Mouse (Mus musculus): ENCODE data around the gene Tsc22d2. TPM values are rescaled to one million over a fixed set of nuclear protein-coding genes. Genes with fewer than 3 reads are reported as not detected.

Gene Tsc22d2
- polyA plus RNA-seq (2016; fragmentation: Nextera tagmentation; extraction: Ambion mirVana) = 8.0 and 8.4 TPM in 2 replicates

GRCm38 (mm10) chr3:58414234-58414938 is at the start of gene Tsc22d2:
Gene Tsc22d2, plus strand, starts transcription at chr3:58414715.
- Histone ChIP-seq H3K4me3 (peak within 1 kb of the TSS; percentile 98), H3K27ac (peak within 1 kb of the TSS; percentile 99), H3K4me1 (peaks cover 20% of the 10 kb centered on the region), H3K27me3 (ENCODE audit: low read depth, poor library complexity, severe bottlenecking) (no peaks in the 10 kb centered on the region), H3K9me3 (replicated peaks) (no peaks in the 10 kb centered on the region), H3K36me3 (peaks cover 9% of the 10 kb centered on the region)
- DNase-seq (ENCODE audit: low spot score) = peak; percentile 98
- under 1% methylated on average over 51 of the region's 52 CpGs for WGBS

- H3K27ac ChIP-seq = no peak overlapping the region
Observed at GRCm38 (mm10) chr3:58366756-58367155, 47.8 kb upstream of the Tsc22d2 start.

GRCm38 (mm10) chr3:58370811-58371210 is 43.7 kb upstream of the Tsc22d2 start:
- DNase-seq (ENCODE audit: low spot score) = no peak
- WGBS = 92% methylated on average over 2 of the region's 2 CpGs
- Histone ChIP-seq H3K4me1 (peaks cover 10% of the 10 kb centered on the region), H3K4me3 (no peak overlapping the region), H3K36me3 (no peaks in the 10 kb centered on the region), H3K27ac (no peak overlapping the region), H3K27me3 (ENCODE audit: low read depth, poor library complexity, severe bottlenecking) (peaks cover 4% of the 10 kb centered on the region; the same call in 1 of the 2 replicates), H3K9me3 (replicated peaks) (no peaks in the 10 kb centered on the region)

More at GRCm38 (mm10) chr3:58366756-58367155, 47.8 kb upstream of the Tsc22d2 start:
- H3K4me1 ChIP-seq = no peaks in the 10 kb centered on the region
- H3K36me3 ChIP-seq = no peaks in the 10 kb centered on the region
- H3K27me3 ChIP-seq (ENCODE audit: low read depth, poor library complexity, severe bottlenecking) = peaks cover 4% of the 10 kb centered on the region; the same call in 1 of the 2 replicates
- WGBS = 72% methylated on average over 3 of the region's 3 CpGs
- no peak for DNase-seq (ENCODE audit: low spot score)
- no peak overlapping the region for H3K4me3 ChIP-seq
- H3K9me3 ChIP-seq (replicated peaks) = no peaks in the 10 kb centered on the region

GRCm38 (mm10) chr3:58372066-58372904 is 42.2 kb upstream of the Tsc22d2 start:
- peaks cover 4% of the 10 kb centered on the region; the same call in 1 of the 2 replicates for H3K27me3 ChIP-seq (ENCODE audit: low read depth, poor library complexity, severe bottlenecking)
- peak overlapping the region; percentile 16; the same call in 1 of the 2 replicates for H3K4me3 ChIP-seq
- no peak for DNase-seq (ENCODE audit: low spot score)
- 10% methylated on average over 9 of the region's 9 CpGs for WGBS
- peaks cover 10% of the 10 kb centered on the region for H3K4me1 ChIP-seq
- no peaks in the 10 kb centered on the region for H3K36me3 ChIP-seq
- no peak overlapping the region for H3K27ac ChIP-seq
- no peaks in the 10 kb centered on the region for H3K9me3 ChIP-seq (replicated peaks)

- WGBS = 8% methylated on average over 5 of the region's 5 CpGs
- peaks cover 4% of the 10 kb centered on the region; the same call in 1 of the 2 replicates for H3K27me3 ChIP-seq (ENCODE audit: low read depth, poor library complexity, severe bottlenecking)
- no peak for DNase-seq (ENCODE audit: low spot score)
- no peak overlapping the region for H3K27ac ChIP-seq
- H3K4me3 ChIP-seq = no peak overlapping the region; the same call in 1 of the 2 replicates
- peaks cover 10% of the 10 kb centered on the region for H3K4me1 ChIP-seq
- H3K36me3 ChIP-seq = no peaks in the 10 kb centered on the region
- no peaks in the 10 kb centered on the region for H3K9me3 ChIP-seq (replicated peaks)
Observed at GRCm38 (mm10) chr3:58372905-58373208, 41.7 kb upstream of the Tsc22d2 start.

- DNase-seq (ENCODE audit: low spot score) = no peak
- peaks cover 4% of the 10 kb centered on the region; the same call in 1 of the 2 replicates for H3K27me3 ChIP-seq (ENCODE audit: low read depth, poor library complexity, severe bottlenecking)
- WGBS = 90% methylated on average over 5 of the region's 5 CpGs
- no peak overlapping the region for H3K27ac ChIP-seq
- H3K4me3 ChIP-seq = no peak overlapping the region
- H3K36me3 ChIP-seq = no peaks in the 10 kb centered on the region
- no peaks in the 10 kb centered on the region for H3K9me3 ChIP-seq (replicated peaks)
- H3K4me1 ChIP-seq = peaks cover 10% of the 10 kb centered on the region
Observed at GRCm38 (mm10) chr3:58374281-58374680, 40.2 kb upstream of the Tsc22d2 start.

GRCm38 (mm10) chr3:58376713-58377112 is 37.8 kb upstream of the Tsc22d2 start:
- Histone ChIP-seq H3K27me3 (ENCODE audit: low read depth, poor library complexity, severe bottlenecking) (peaks cover under 1% of the 10 kb centered on the region; the same call in 1 of the 2 replicates), H3K4me3 (no peak overlapping the region), H3K27ac (no peak overlapping the region), H3K4me1 (peaks cover 10% of the 10 kb centered on the region), H3K9me3 (replicated peaks) (no peaks in the 10 kb centered on the region), H3K36me3 (no peaks in the 10 kb centered on the region)
- WGBS = 68% methylated on average over 3 of the region's 3 CpGs
- DNase-seq (ENCODE audit: low spot score) = no peak

GRCm38 (mm10) chr3:58377589-58378134 is 36.9 kb upstream of the Tsc22d2 start:
- H3K9me3 ChIP-seq (replicated peaks) = no peaks in the 10 kb centered on the region
- peaks cover 2% of the 10 kb centered on the region for H3K4me1 ChIP-seq
- no peaks in the 10 kb centered on the region for H3K27me3 ChIP-seq (ENCODE audit: low read depth, poor library complexity, severe bottlenecking)
- no peak overlapping the region for H3K4me3 ChIP-seq
- no peak for DNase-seq (ENCODE audit: low spot score)
- no peak overlapping the region for H3K27ac ChIP-seq
- WGBS = 55% methylated on average over 5 of the region's 5 CpGs
- no peaks in the 10 kb centered on the region for H3K36me3 ChIP-seq

GRCm38 (mm10) chr3:58382676-58383075 is 31.8 kb upstream of the Tsc22d2 start:
- H3K36me3 ChIP-seq = no peaks in the 10 kb centered on the region
- WGBS = 97% methylated on average over 1 of the region's 1 CpGs
- no peak overlapping the region for H3K4me3 ChIP-seq
- H3K27me3 ChIP-seq (ENCODE audit: low read depth, poor library complexity, severe bottlenecking) = no peaks in the 10 kb centered on the region
- DNase-seq (ENCODE audit: low spot score) = no peak
- H3K9me3 ChIP-seq (replicated peaks) = no peaks in the 10 kb centered on the region
- H3K27ac ChIP-seq = no peak overlapping the region
- no peaks in the 10 kb centered on the region for H3K4me1 ChIP-seq

GRCm38 (mm10) chr3:58385060-58385459 is 29.5 kb upstream of the Tsc22d2 start:
- 64% methylated on average over 1 of the region's 1 CpGs for WGBS
- H3K9me3 ChIP-seq (replicated peaks) = no peaks in the 10 kb centered on the region
- H3K4me3 ChIP-seq = no peak overlapping the region
- no peak overlapping the region for H3K27ac ChIP-seq
- H3K4me1 ChIP-seq = no peaks in the 10 kb centered on the region
- no peak for DNase-seq (ENCODE audit: low spot score)
- no peaks in the 10 kb centered on the region for H3K36me3 ChIP-seq
- H3K27me3 ChIP-seq (ENCODE audit: low read depth, poor library complexity, severe bottlenecking) = no peaks in the 10 kb centered on the region

GRCm38 (mm10) chr3:58388731-58389130 is 25.8 kb upstream of the Tsc22d2 start:
- WGBS = 86% methylated on average over 4 of the region's 4 CpGs
- no peaks in the 10 kb centered on the region for H3K36me3 ChIP-seq
- DNase-seq (ENCODE audit: low spot score) = no peak
- no peaks in the 10 kb centered on the region for H3K4me1 ChIP-seq
- H3K27ac ChIP-seq = no peak overlapping the region
- H3K9me3 ChIP-seq (replicated peaks) = no peaks in the 10 kb centered on the region
- H3K4me3 ChIP-seq = no peak overlapping the region
- no peaks in the 10 kb centered on the region for H3K27me3 ChIP-seq (ENCODE audit: low read depth, poor library complexity, severe bottlenecking)

- no peaks in the 10 kb centered on the region for H3K9me3 ChIP-seq (replicated peaks)
- no peaks in the 10 kb centered on the region for H3K36me3 ChIP-seq
- H3K27ac ChIP-seq = no peak overlapping the region
- no peak overlapping the region for H3K4me3 ChIP-seq
- 74% methylated on average over 5 of the region's 5 CpGs for WGBS
- DNase-seq (ENCODE audit: low spot score) = no peak
- H3K27me3 ChIP-seq (ENCODE audit: low read depth, poor library complexity, severe bottlenecking) = no peaks in the 10 kb centered on the region
- H3K4me1 ChIP-seq = no peaks in the 10 kb centered on the region
Observed at GRCm38 (mm10) chr3:58398541-58398940, 16.0 kb upstream of the Tsc22d2 start.

- no peaks in the 10 kb centered on the region for H3K9me3 ChIP-seq (replicated peaks)
- no peak overlapping the region for H3K4me3 ChIP-seq
- WGBS = 80% methylated on average over 3 of the region's 3 CpGs
- DNase-seq (ENCODE audit: low spot score) = no peak
- no peaks in the 10 kb centered on the region for H3K36me3 ChIP-seq
- no peak overlapping the region for H3K27ac ChIP-seq
- no peaks in the 10 kb centered on the region for H3K27me3 ChIP-seq (ENCODE audit: low read depth, poor library complexity, severe bottlenecking)
- H3K4me1 ChIP-seq = no peaks in the 10 kb centered on the region
Observed at GRCm38 (mm10) chr3:58399931-58400330, 14.6 kb upstream of the Tsc22d2 start.

Data from limb, embryonic 10.5 days (tissue).